Mouse (Mus musculus): ENCODE measurements around the gene Dnajb6.

Gene Dnajb6

GRCm38 (mm10) chr5:29852376-29852775, 116.9 kb downstream of the Dnajb6 start:
- DNase-seq (ENCODE audit: low spot score), result no peak

GRCm38 (mm10) chr5:29853035-29853434, 117.5 kb downstream of the Dnajb6 start:
- no peak for DNase-seq (ENCODE audit: low spot score)

- DNase-seq (ENCODE audit: low spot score), result no peak
Measured at GRCm38 (mm10) chr5:29854376-29854775, 118.9 kb downstream of the Dnajb6 start.

- no peak for DNase-seq (ENCODE audit: low spot score)
Measured at GRCm38 (mm10) chr5:29854971-29855370, 119.5 kb downstream of the Dnajb6 start.

- no peak for DNase-seq (ENCODE audit: low spot score)
Measured at GRCm38 (mm10) chr5:29861522-29861921, 126.0 kb downstream of the Dnajb6 start.

- no peak for DNase-seq (ENCODE audit: low spot score)
Measured at GRCm38 (mm10) chr5:29862388-29862787, 126.9 kb downstream of the Dnajb6 start.

- DNase-seq (ENCODE audit: low spot score), result no peak
Measured at GRCm38 (mm10) chr5:29864291-29864737, 128.8 kb downstream of the Dnajb6 start.

GRCm38 (mm10) chr5:29864994-29865393, 129.5 kb downstream of the Dnajb6 start:
- DNase-seq (ENCODE audit: low spot score), result no peak
